Mouse (Mus musculus) cerebellum, adult 2 months (tissue): Measurements from ENCODE around the gene Sec14l3. TPM values are rescaled to one million over a fixed set of nuclear protein-coding genes. Genes with fewer than 3 reads are reported as not detected.

Source experiments
- DNase-seq, 2 experiments: peaks; one replicate each; pipeline ENCODE4 v3.0.0; 2021
- H3K27ac ChIP-seq: fragments of 200-500 bp; 2 replicates; pipeline ENCODE4 v1.5.1; 2012; ENCODE audit warnings: low read length, control low read depth, inconsistent platforms; ENCODE audit not compliant: insufficient read depth
- H3K27me3 ChIP-seq: fragments of 200-500 bp; 2 replicates; pipeline ENCODE4 v1.6.1; 2012; ENCODE audit warnings: inconsistent platforms, mild to moderate bottlenecking, low read length, moderate library complexity; ENCODE audit not compliant: control insufficient read depth, insufficient read depth
- H3K4me1 ChIP-seq: fragments of 200-500 bp; 2 replicates; pipeline ENCODE4 v1.6.1; 2011; ENCODE audit warnings: low read length; ENCODE audit not compliant: control insufficient read depth, insufficient read depth
- H3K4me3 ChIP-seq: fragments of 200-500 bp; replicated peaks from 2 replicates; pipeline ENCODE3; 2011; ENCODE audit warnings: mild to moderate bottlenecking, low read depth, low read length, control low read depth; ENCODE audit not compliant: insufficient read depth
- CTCF ChIP-seq: fragments of 200-500 bp; IDR thresholded peaks from 2 replicates; pipeline ENCODE4 v1.5.1; 2011; ENCODE audit warnings: low read depth, mild to moderate bottlenecking, control low read depth, low read length, moderate library complexity, borderline replicate concordance; ENCODE audit not compliant: insufficient read depth
- POLR2A ChIP-seq: fragments of 200-500 bp; IDR thresholded peaks from 2 replicates; pipeline ENCODE4 v1.6.1; 2011; ENCODE audit warnings: low read length, control low read depth, borderline replicate concordance; ENCODE audit not compliant: insufficient read depth
- WGBS: fragments of 180-500 bp; shearing (Covaris S2); methylation state at CpG from one replicate; pipeline ENCODE4 v1.1.7; 2018; 5-methylcytosine and 5-hydroxymethylcytosine counted together
- polyA plus RNA-seq: library from polyadenylated mRNA; depleted of rRNA; stranded (reverse); fragments of >200 nt; gene quantifications from 2 replicates; pipeline ENCODE4 v1.2.3, GENCODE M21; 2012; rRNA removed

The Sec14l3 gene
- polyA plus RNA-seq, 1 experiment, result not detected

GRCm38 (mm10) chr11:4118081-4118921 is 53.7 kb downstream of the Sec14l3 start:
- Histone ChIP-seq H3K4me1 (peaks cover 8% of the 10 kb centered on the region; the same call in 1 of the 2 replicates), H3K27me3 (no peaks in the 10 kb centered on the region), H3K27ac (peak overlapping the region; percentile 18; the same call in 1 of the 2 replicates), H3K4me3 (peak overlapping the region; percentile 77)
- peak; percentile 81 to 83 for DNase-seq
- 1% methylated on average over 41 of the region's 41 CpGs for WGBS
- TF ChIP-seq POLR2A (peak; percentile 38; the same call in 1 of the 2 replicates), CTCF (no peak)

- Histone ChIP-seq H3K4me1 (peaks cover 8% of the 10 kb centered on the region; the same call in 1 of the 2 replicates), H3K27me3 (no peaks in the 10 kb centered on the region), H3K27ac (no peak overlapping the region), H3K4me3 (no peak overlapping the region)
- 73% methylated on average over 5 of the region's 5 CpGs for WGBS
- no peak for DNase-seq
- TF ChIP-seq POLR2A (no peak), CTCF (no peak)
Observed at GRCm38 (mm10) chr11:4119635-4120034, 55.0 kb downstream of the Sec14l3 start.

DNA sequence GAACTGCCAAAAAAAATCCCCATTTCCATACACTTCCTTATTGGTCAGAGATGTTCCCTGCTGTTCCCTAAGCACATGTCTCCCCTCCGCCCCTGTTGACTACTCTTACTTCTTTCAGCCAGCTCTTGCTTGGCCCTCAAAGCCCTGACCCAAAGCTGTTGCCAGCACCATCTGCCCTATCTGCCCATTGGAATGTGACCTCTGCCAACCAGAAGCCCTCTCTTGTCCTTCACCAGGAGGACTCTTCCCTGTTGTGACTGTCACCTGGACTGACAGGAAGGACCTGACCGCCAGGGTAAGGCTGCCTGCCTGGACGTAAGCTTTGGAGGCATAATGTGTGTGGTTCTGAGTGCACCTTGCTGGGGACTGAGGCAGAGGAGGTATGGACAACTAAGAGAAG is 57.0 kb downstream of the Sec14l3 start:
- WGBS, result 64% methylated on average over 3 of the region's 3 CpGs

GRCm38 (mm10) chr11:4122226-4122625 is 57.6 kb downstream of the Sec14l3 start:
- Histone ChIP-seq H3K27ac (no peak overlapping the region), H3K27me3 (no peaks in the 10 kb centered on the region), H3K4me1 (peaks cover 4% of the 10 kb centered on the region; the same call in 1 of the 2 replicates), H3K4me3 (no peak overlapping the region)
- no peak for DNase-seq
- 82% methylated on average over 5 of the region's 5 CpGs for WGBS
- TF ChIP-seq POLR2A (no peak), CTCF (no peak)

More for the DNA sequence above, 57.0 kb downstream of the Sec14l3 start:
- Histone ChIP-seq H3K27me3 (no peaks in the 10 kb centered on the region), H3K4me1 (peaks cover 6% of the 10 kb centered on the region; the same call in 1 of the 2 replicates), H3K4me3 (no peak overlapping the region), H3K27ac (no peak overlapping the region)
- no peak for DNase-seq
- TF ChIP-seq POLR2A (no peak), CTCF (no peak)

- Histone ChIP-seq H3K27ac (no peak within 1 kb of the TSS), H3K4me1 (no peaks in the 10 kb centered on the region), H3K27me3 (no peaks in the 10 kb centered on the region), H3K4me3 (no peak within 1 kb of the TSS)
- 80% methylated on average over 10 of the region's 10 CpGs for WGBS
- no peak for TF ChIP-seq POLR2A
- TF ChIP-seq CTCF, result no peak
- no peak for DNase-seq
Observed at GRCm38 (mm10) chr11:4122742-4123579, 58.3 kb downstream of the Sec14l3 start, which contains the start of gene Sec14l2. Sec14l2 (minus strand) TSS chr11:4123415.

DNA sequence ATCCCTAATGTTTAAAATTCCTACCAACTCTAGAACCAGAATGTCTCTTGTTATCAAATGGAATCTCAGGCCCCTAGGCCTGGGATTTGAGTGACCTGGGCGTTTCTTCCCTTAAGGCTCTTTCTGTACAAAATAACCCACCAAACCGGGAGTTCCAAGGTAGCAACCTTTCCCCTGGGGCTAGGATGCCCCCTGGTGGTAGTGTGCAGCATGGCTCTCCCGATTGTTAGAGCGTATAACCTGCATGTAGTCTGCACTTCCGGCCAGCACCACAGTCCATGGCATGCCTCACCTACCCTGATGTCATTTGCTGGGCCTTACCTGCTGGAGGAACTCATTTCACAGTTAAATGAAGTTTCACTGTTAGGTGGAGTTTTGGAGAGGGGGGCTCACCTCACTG is 59.3 kb downstream of the Sec14l3 start:
- H3K4me3 ChIP-seq, result no peak overlapping the region
- TF ChIP-seq CTCF (peak; percentile 58), POLR2A (no peak)
- 55% methylated on average over 5 of the region's 5 CpGs for WGBS
- no peaks in the 10 kb centered on the region for H3K27me3 ChIP-seq
- DNase-seq, result no peak
- H3K4me1 ChIP-seq, result no peaks in the 10 kb centered on the region
- H3K27ac ChIP-seq, result no peak overlapping the region

DNA sequence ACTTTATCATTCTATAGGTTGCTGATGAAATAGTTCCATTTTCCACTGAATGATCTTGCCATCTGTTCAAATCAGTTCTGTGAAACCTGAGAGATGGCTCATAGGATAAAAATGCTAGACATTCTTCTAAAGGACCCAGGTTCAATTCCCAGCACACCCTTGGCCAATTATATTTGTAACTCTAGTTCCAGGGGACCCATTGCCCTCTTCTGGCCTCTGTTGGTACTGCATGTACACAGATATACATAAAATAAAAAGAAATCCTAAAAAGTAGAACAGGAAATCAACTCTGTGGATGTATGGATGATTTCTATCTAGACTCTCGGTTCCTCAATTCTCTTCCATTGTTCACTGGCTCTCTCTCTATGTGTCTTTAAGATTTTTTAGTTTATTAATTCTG is 62.4 kb downstream of the Sec14l3 start:
- no peak for TF ChIP-seq CTCF
- no peak for TF ChIP-seq POLR2A
- Histone ChIP-seq H3K27me3 (no peaks in the 10 kb centered on the region), H3K27ac (no peak overlapping the region), H3K4me3 (no peak overlapping the region), H3K4me1 (no peaks in the 10 kb centered on the region)
- WGBS, result 98% methylated on average over 1 of the region's 1 CpGs
- DNase-seq, result no peak

Other genes starting within 250 kb of the Sec14l3 start
- gene Osbp2, start 200.9 kb upstream of the Sec14l3 start, polyA plus RNA-seq, result 71.3 and 81.7 TPM in 2 replicates
- gene 4921536K21Rik, start 169.7 kb upstream of the Sec14l3 start, polyA plus RNA-seq, result 0.29 and 0.36 TPM in 2 replicates
- 5.4 and 5.7 TPM in 2 replicates for gene Dusp18, start 169.6 kb upstream of the Sec14l3 start, polyA plus RNA-seq
- 27.3 and 28.5 TPM in 2 replicates for gene Slc35e4, start 150.2 kb upstream of the Sec14l3 start, polyA plus RNA-seq
- gene Tcn2, start 132.7 kb upstream of the Sec14l3 start, polyA plus RNA-seq, result 28.0 and 31.7 TPM in 2 replicates
- gene Pes1, start 100.9 kb upstream of the Sec14l3 start, polyA plus RNA-seq, result 36.6 and 36.9 TPM in 2 replicates
- gene 4930556J24Rik, start 88.1 kb upstream of the Sec14l3 start, polyA plus RNA-seq, result 0.14 and 0.20 TPM in 2 replicates
- gene Gal3st1, start 81.2 kb upstream of the Sec14l3 start, polyA plus RNA-seq, result 44.4 and 52.0 TPM in 2 replicates
- gene Sec14l4, start 33.4 kb upstream of the Sec14l3 start, polyA plus RNA-seq, result 0.05 and 0.14 TPM in 2 replicates
- gene Mtfp1, start 30.6 kb downstream of the Sec14l3 start, polyA plus RNA-seq, result 60.5 and 65.2 TPM in 2 replicates
- 28.2 and 32.2 TPM in 2 replicates for gene Sec14l2, start 58.6 kb downstream of the Sec14l3 start, polyA plus RNA-seq
- 39.5 and 39.9 TPM in 2 replicates for gene Rnf215, start 70.4 kb downstream of the Sec14l3 start, polyA plus RNA-seq
- gene Ccdc157, start 95.5 kb downstream of the Sec14l3 start, polyA plus RNA-seq, result 15.6 and 15.8 TPM in 2 replicates
- gene Sf3a1, start 95.5 kb downstream of the Sec14l3 start, polyA plus RNA-seq, result 50.0 and 54.3 TPM in 2 replicates
- gene Tbc1d10a, start 121.9 kb downstream of the Sec14l3 start, polyA plus RNA-seq, result 33.3 and 34.1 TPM in 2 replicates
- gene Castor1, start 153.4 kb downstream of the Sec14l3 start, polyA plus RNA-seq, result 5.1 and 5.6 TPM in 2 replicates
- gene Osm, start 171.6 kb downstream of the Sec14l3 start, polyA plus RNA-seq, result 0.03 TPM in 1 of 2 replicates, not detected in the other
- 0.15 and 0.41 TPM in 2 replicates for gene Lif, start 192.7 kb downstream of the Sec14l3 start, polyA plus RNA-seq